Mouse (Mus musculus) MEL (cell line): ENCODE measurements around the gene Qsox2.

Experiments
- BHLHE40 ChIP-seq: IDR thresholded peaks from 2 replicates; pipeline ENCODE4 v1.6.1; 2012; ENCODE audit warnings: low read depth, mild to moderate bottlenecking, inconsistent platforms, low read length, improper control_type of control experiment, borderline replicate concordance
- CTCF ChIP-seq, 3 experiments: IDR thresholded peaks in 2 of 3; conservative IDR thresholded peaks in 1 of 3; 2 replicates each; pipeline ENCODE4 v1.5.1; 2011 to 2012; ENCODE audit warnings: low read length in 3 of 3, low read depth in 2 of 3, mild to moderate bottlenecking in 2 of 3, improper control_type of control experiment in 1 of 3, inconsistent platforms in 1 of 3, mixed read lengths in 1 of 3, moderate library complexity in 1 of 3; ENCODE audit not compliant: control insufficient read depth in 1 of 3, insufficient read depth in 1 of 3, poor library complexity in 1 of 3, severe bottlenecking in 1 of 3
- HCFC1 ChIP-seq: IDR thresholded peaks from 2 replicates; pipeline ENCODE4 v1.6.1; 2012; ENCODE audit warnings: low read depth, mild to moderate bottlenecking, inconsistent platforms, low read length, improper control_type of control experiment, moderate library complexity
- JUND ChIP-seq: IDR thresholded peaks from 2 replicates; pipeline ENCODE4 v1.6.1; 2011; ENCODE audit warnings: low read depth, mild to moderate bottlenecking, improper control_type of control experiment, low read length
- MAFK ChIP-seq: IDR thresholded peaks from 2 replicates; pipeline ENCODE4 v1.6.1; 2011; ENCODE audit warnings: low read depth, mild to moderate bottlenecking, low read length, improper control_type of control experiment, borderline replicate concordance
- POLR2A ChIP-seq, 2 experiments: IDR thresholded peaks; 2 replicates each; pipeline ENCODE4 v1.6.1; 2011 to 2012; ENCODE audit warnings: low read length in 2 of 2, mild to moderate bottlenecking in 2 of 2, control low read depth in 1 of 2, improper control_type of control experiment in 1 of 2, low read depth in 1 of 2, moderate library complexity in 1 of 2; ENCODE audit not compliant: control insufficient read depth in 1 of 2, insufficient read depth in 1 of 2, poor library complexity in 1 of 2
- TCF12 ChIP-seq: IDR thresholded peaks from 2 replicates; pipeline ENCODE4 v1.6.1; 2014; ENCODE audit warnings: low read depth, mild to moderate bottlenecking, inconsistent platforms, low read length, improper control_type of control experiment, moderate library complexity
- UBTF ChIP-seq: IDR thresholded peaks from 2 replicates; pipeline ENCODE4 v1.6.1; 2012; ENCODE audit warnings: low read depth, mild to moderate bottlenecking, inconsistent platforms, low read length, improper control_type of control experiment, moderate library complexity, borderline replicate concordance; ENCODE audit not compliant: insufficient read depth
- USF1 ChIP-seq: IDR thresholded peaks from 2 replicates; pipeline ENCODE4 v1.6.1; 2014; ENCODE audit warnings: low read depth, mild to moderate bottlenecking, inconsistent platforms, low read length, improper control_type of control experiment, moderate library complexity
- USF2 ChIP-seq, 2 experiments: IDR thresholded peaks; 2 replicates each; pipeline ENCODE4 v1.6.1; 2011 to 2012; ENCODE audit warnings: improper control_type of control experiment in 2 of 2, low read length in 2 of 2, borderline replicate concordance in 1 of 2, inconsistent platforms in 1 of 2, low read depth in 1 of 2, mild to moderate bottlenecking in 1 of 2; ENCODE audit not compliant: insufficient read depth in 1 of 2

GRCm38 (mm10) chr2:26207559-26207958 lies 29.8 kb downstream of the Qsox2 start:
- TF ChIP-seq CTCF (IDR thresholded peaks at IDR 0.05 in 2 of 3, conservative IDR thresholded peaks at IDR 0.05 in 1 of 3; ENCODE audit: control insufficient read depth in 1 of 3, insufficient read depth in 1 of 3, low read depth in 2 of 3, low read length in 3 of 3, poor library complexity in 1 of 3, severe bottlenecking in 1 of 3) (no peak), UBTF (no peak), POLR2A (IDR thresholded peaks at IDR 0.05; ENCODE audit: control insufficient read depth in 1 of 2, insufficient read depth in 1 of 2, low read depth in 1 of 2, low read length in 2 of 2, poor library complexity in 1 of 2) (no peak), USF2 (IDR thresholded peaks at IDR 0.05; ENCODE audit: borderline replicate concordance in 1 of 2, insufficient read depth in 1 of 2, low read depth in 1 of 2, low read length in 2 of 2) (no peak), MAFK (no peak), USF1 (no peak), HCFC1 (no peak), JUND (no peak), TCF12 (no peak), BHLHE40 (no peak)
